Comparison of ENCODE assay signal across 7 mouse cellular contexts in genomic region chr12:113099470-113100237, GRCm38 (mm10). TPM values are rescaled to one million over a fixed set of nuclear protein-coding genes. Genes with fewer than 3 reads are reported as not detected.
DNase-seq lines count a peak whose midpoint lies in the region; ATAC-seq and TF ChIP-seq lines count a peak whose summit lies in the region.

No protein-coding gene starts in this region.

- H3K4me2 ChIP-seq in lung, postnatal 0 days (replicated peaks; ENCODE audit: low read depth, low read length) = peak overlapping the region; percentile 98
- peak overlapping the region; percentile 93 for H3K4me2 ChIP-seq in forebrain, embryonic 13.5 days
- peak overlapping the region; percentile 94 for H3K4me2 ChIP-seq in limb, embryonic 14.5 days (replicated peaks; ENCODE audit: low read depth, low read length, severe bottlenecking)
- H3K4me2 ChIP-seq in stomach, embryonic 14.5 days (replicated peaks; ENCODE audit: low read depth, low read length) = peak overlapping the region; percentile 87

- H3K36me3 ChIP-seq in lung, postnatal 0 days (ENCODE audit: insufficient read depth, low read length) = no peaks in the 10 kb centered on the region
- H3K36me3 ChIP-seq in forebrain, embryonic 13.5 days (ENCODE audit: poor library complexity, severe bottlenecking) = peaks cover 7% of the 10 kb centered on the region; the same call in 1 of the 2 replicates
- H3K36me3 ChIP-seq in limb, embryonic 14.5 days (ENCODE audit: control insufficient read depth, insufficient read depth, low read length) = 0 out of 2 replicates have a peak, but pooled peaks cover 7% of the 10 kb centered on the region
- peaks cover 3% of the 10 kb centered on the region; the same call in 1 of the 2 replicates for H3K36me3 ChIP-seq in stomach, embryonic 14.5 days (ENCODE audit: control insufficient read depth, insufficient read depth, low read length)

- ATAC-seq in lung, postnatal 0 days = no peak
- no peak for ATAC-seq in forebrain, embryonic 13.5 days
- ATAC-seq in limb, embryonic 14.5 days (ENCODE audit: low FRiP score, low read depth) = no peak
- no peak for ATAC-seq in stomach, embryonic 14.5 days (ENCODE audit: insufficient number of reproducible peaks, insufficient read depth, low FRiP score, low read depth)

- no peak for TF ChIP-seq POLR2A in limb, embryonic 14.5 days (IDR thresholded peaks at IDR 0.05; ENCODE audit: borderline replicate concordance, extremely low read depth, insufficient read depth, insufficient read length)

- DNase-seq in lung, postnatal 0 days (ENCODE audit: low spot score) = no peak
- no peak for DNase-seq in lung, postnatal 36 days
- no peak for DNase-seq in limb, embryonic 14.5 days (ENCODE audit: low spot score)
- DNase-seq in kidney, adult 9 months = no peak
- DNase-seq in urinary bladder, postnatal 14 days (ENCODE audit: low spot score) = no peak

- H3K9me3 ChIP-seq in lung, postnatal 0 days (ENCODE audit: low read length) = no peaks in the 10 kb centered on the region
- no peaks in the 10 kb centered on the region for H3K9me3 ChIP-seq in forebrain, embryonic 13.5 days (replicated peaks)
- H3K9me3 ChIP-seq in limb, embryonic 14.5 days (ENCODE audit: control insufficient read depth, low read length) = no peaks in the 10 kb centered on the region
- H3K9me3 ChIP-seq in stomach, embryonic 14.5 days (ENCODE audit: control insufficient read depth, low read depth, low read length) = no peaks in the 10 kb centered on the region

- H3K9ac ChIP-seq in lung, postnatal 0 days (replicated peaks; ENCODE audit: low read depth) = peak overlapping the region; percentile 95; the same call in 1 of the 2 replicates
- peak overlapping the region; percentile 98 for H3K9ac ChIP-seq in forebrain, embryonic 13.5 days
- H3K9ac ChIP-seq in limb, embryonic 14.5 days (ENCODE audit: low read depth, low read length, severe bottlenecking) = peak overlapping the region; percentile 99
- peak overlapping the region; percentile 99 for H3K9ac ChIP-seq in stomach, embryonic 14.5 days (replicated peaks; ENCODE audit: low read depth, low read length)

- no peaks in the 10 kb centered on the region for H3K27me3 ChIP-seq in lung, postnatal 0 days (replicated peaks; ENCODE audit: insufficient read depth, low read length)
- no peaks in the 10 kb centered on the region for H3K27me3 ChIP-seq in forebrain, embryonic 13.5 days
- H3K27me3 ChIP-seq in limb, embryonic 14.5 days (ENCODE audit: control insufficient read depth, insufficient read depth, low read length) = no peaks in the 10 kb centered on the region
- no peaks in the 10 kb centered on the region for H3K27me3 ChIP-seq in stomach, embryonic 14.5 days (ENCODE audit: control insufficient read depth, insufficient read depth, low read length)

- no peak overlapping the region for H3K4me3 ChIP-seq in lung, postnatal 0 days (ENCODE audit: low read depth, low read length)
- H3K4me3 ChIP-seq in forebrain, embryonic 13.5 days = peak overlapping the region; percentile 99
- H3K4me3 ChIP-seq in limb, embryonic 14.5 days (replicated peaks; ENCODE audit: low read length) = peak overlapping the region; percentile 98
- peak overlapping the region; percentile 91 for H3K4me3 ChIP-seq in stomach, embryonic 14.5 days (ENCODE audit: low read depth, low read length)

- TF ChIP-seq EP300 in lung, postnatal 0 days (IDR thresholded peaks at IDR 0.05) = no peak

- H3K27ac ChIP-seq in lung, postnatal 0 days (ENCODE audit: low read length) = no peak overlapping the region
- H3K27ac ChIP-seq in forebrain, embryonic 13.5 days = peak overlapping the region; percentile 25; the same call in 1 of the 2 replicates
- H3K27ac ChIP-seq in limb, embryonic 14.5 days (replicated peaks; ENCODE audit: low read depth, low read length) = 0 out of 2 replicates have a peak overlapping the region, but pooled peaks have one; percentile 86
- no peak overlapping the region; the same call in 1 of the 2 replicates for H3K27ac ChIP-seq in stomach, embryonic 14.5 days (ENCODE audit: low read length)

- 18% methylated on average over 6 of the region's 6 CpGs for WGBS in lung, postnatal 0 days
- 29% methylated on average over 6 of the region's 6 CpGs for WGBS in forebrain, embryonic 13.5 days
- 32% methylated on average over 6 of the region's 6 CpGs for WGBS in limb, embryonic 14.5 days
- 20% methylated on average over 6 of the region's 6 CpGs for WGBS in stomach, embryonic 14.5 days

- TF ChIP-seq CTCF in lung, postnatal 0 days (IDR thresholded peaks at IDR 0.05) = no peak

- H3K4me1 ChIP-seq in lung, postnatal 0 days (ENCODE audit: insufficient read depth, low read depth, low read length) = no peaks in the 10 kb centered on the region; the same call in 1 of the 2 replicates
- peaks cover 50% of the 10 kb centered on the region for H3K4me1 ChIP-seq in forebrain, embryonic 13.5 days
- peaks cover 26% of the 10 kb centered on the region for H3K4me1 ChIP-seq in limb, embryonic 14.5 days (ENCODE audit: control insufficient read depth, insufficient read depth, low read length)
- H3K4me1 ChIP-seq in stomach, embryonic 14.5 days (ENCODE audit: control insufficient read depth, insufficient read depth, low read length) = peaks cover 30% of the 10 kb centered on the region

RNA-seq across cellular contexts. Expression of gene Mta1, which starts 1.6 kb away (rescaled TPM):
- 10.5 and 12.2 TPM in 2 replicates for polyA plus RNA-seq in lung, postnatal 0 days (2015; fragmentation: Nextera tagmentation; extraction: Ambion mirVana)
- polyA plus RNA-seq in forebrain, embryonic 13.5 days (2015; fragmentation: Nextera tagmentation; extraction: Ambion mirVana) = 19.5 and 20.2 TPM in 2 replicates
- 126 and 161 TPM in 2 replicates for polyA plus RNA-seq in limb, embryonic 14.5 days (2012; rRNA removed)
- polyA plus RNA-seq in limb, embryonic 14.5 days (2014; fragmentation: Nextera tagmentation; extraction: Ambion mirVana) = 21.1 and 25.0 TPM in 2 replicates
- polyA plus RNA-seq in stomach, embryonic 14.5 days (2014; fragmentation: Nextera tagmentation; extraction: Ambion mirVana) = 18.7 and 21.8 TPM in 2 replicates

RNA-seq across cellular contexts. Expression of gene Tex22, which starts 25.4 kb away (rescaled TPM):
- polyA plus RNA-seq in lung, postnatal 0 days (2015; fragmentation: Nextera tagmentation; extraction: Ambion mirVana) = not detected in 2 replicates
- polyA plus RNA-seq in forebrain, embryonic 13.5 days (2015; fragmentation: Nextera tagmentation; extraction: Ambion mirVana) = not detected in 2 replicates
- polyA plus RNA-seq in limb, embryonic 14.5 days (2012; rRNA removed) = 0.13 and 0.28 TPM in 2 replicates
- not detected in 2 replicates for polyA plus RNA-seq in limb, embryonic 14.5 days (2014; fragmentation: Nextera tagmentation; extraction: Ambion mirVana)
- polyA plus RNA-seq in stomach, embryonic 14.5 days (2014; fragmentation: Nextera tagmentation; extraction: Ambion mirVana) = not detected in 2 replicates

RNA-seq across cellular contexts. Expression of gene Crip2, which starts 40.4 kb away (rescaled TPM):
- 1,357 and 1,498 TPM in 2 replicates for polyA plus RNA-seq in lung, postnatal 0 days (2015; fragmentation: Nextera tagmentation; extraction: Ambion mirVana)
- 314 and 328 TPM in 2 replicates for polyA plus RNA-seq in forebrain, embryonic 13.5 days (2015; fragmentation: Nextera tagmentation; extraction: Ambion mirVana)
- 91.4 and 102 TPM in 2 replicates for polyA plus RNA-seq in limb, embryonic 14.5 days (2012; rRNA removed)
- polyA plus RNA-seq in limb, embryonic 14.5 days (2014; fragmentation: Nextera tagmentation; extraction: Ambion mirVana) = 89.9 and 99.1 TPM in 2 replicates
- polyA plus RNA-seq in stomach, embryonic 14.5 days (2014; fragmentation: Nextera tagmentation; extraction: Ambion mirVana) = 118 and 124 TPM in 2 replicates

RNA-seq across cellular contexts. Expression of gene Crip1, which starts 46.5 kb away (rescaled TPM):
- polyA plus RNA-seq in lung, postnatal 0 days (2015; fragmentation: Nextera tagmentation; extraction: Ambion mirVana) = 1,321 and 1,744 TPM in 2 replicates
- polyA plus RNA-seq in forebrain, embryonic 13.5 days (2015; fragmentation: Nextera tagmentation; extraction: Ambion mirVana) = 35.9 and 40.0 TPM in 2 replicates
- polyA plus RNA-seq in limb, embryonic 14.5 days (2012; rRNA removed) = 387 and 403 TPM in 2 replicates
- polyA plus RNA-seq in limb, embryonic 14.5 days (2014; fragmentation: Nextera tagmentation; extraction: Ambion mirVana) = 344 and 469 TPM in 2 replicates
- 233 and 261 TPM in 2 replicates for polyA plus RNA-seq in stomach, embryonic 14.5 days (2014; fragmentation: Nextera tagmentation; extraction: Ambion mirVana)

RNA-seq across cellular contexts. Expression of gene Tedc1, which starts 56.6 kb away (rescaled TPM):
- polyA plus RNA-seq in lung, postnatal 0 days (2015; fragmentation: Nextera tagmentation; extraction: Ambion mirVana) = 2.5 and 2.6 TPM in 2 replicates
- polyA plus RNA-seq in forebrain, embryonic 13.5 days (2015; fragmentation: Nextera tagmentation; extraction: Ambion mirVana) = 32.2 and 41.2 TPM in 2 replicates
- 30.8 and 36.8 TPM in 2 replicates for polyA plus RNA-seq in limb, embryonic 14.5 days (2012; rRNA removed)
- polyA plus RNA-seq in limb, embryonic 14.5 days (2014; fragmentation: Nextera tagmentation; extraction: Ambion mirVana) = 19.5 and 22.6 TPM in 2 replicates
- 29.2 and 34.7 TPM in 2 replicates for polyA plus RNA-seq in stomach, embryonic 14.5 days (2014; fragmentation: Nextera tagmentation; extraction: Ambion mirVana)

Comparison
In these comparisons a context has a peak if more than half of its experiments do, and no peak if none do; other contexts are left out.
1. H3K27ac ChIP-seq: peak in forebrain, embryonic 13.5 days (single experiment) and limb, embryonic 14.5 days (single experiment); none in lung, postnatal 0 days (single experiment) and stomach, embryonic 14.5 days (single experiment).
2. Peak in every context shown above with its lines, with median percentiles within 50 percentile points of each other: H3K4me2 ChIP-seq and H3K9ac ChIP-seq.